Mouse (Mus musculus) erythroid progenitor cell, adult 5-6 weeks (primary cell): ENCODE measurements around the gene Bbof1. TPM values are rescaled to one million over a fixed set of nuclear protein-coding genes. Genes with fewer than 3 reads are reported as not detected.
A peak's percentile ranks its signal among the peaks of the same experiment; 100 is the strongest.

Experiments used
- ATAC-seq: replicated peaks from 2 replicates; pipeline ENCODE4 v1.8.0; 2016; ENCODE audit warnings: moderate number of reproducible peaks, mild to moderate bottlenecking, moderate TSS enrichment, inconsistent platforms; ENCODE audit not compliant: poor library complexity, low FRiP score, severe bottlenecking
- total RNA-seq, 2 experiments: library from RNA; stranded (forward) in 1 of 2; stranded (reverse) in 1 of 2; fragments of 150-400 nt in 1 of 2; fragments of 186-747, 209-891 nt in 1 of 2; gene quantifications; 2 replicates each; pipeline versions ENCODE4 v1.2.3 to v1.2.4; 2015 to 2017; ENCODE audit warnings: low replicate concordance in 2 of 2

Bbof1 gene
- total RNA-seq, 2 experiments from 2014 or later: 9.1 TPM; not detected in 1

DNA sequence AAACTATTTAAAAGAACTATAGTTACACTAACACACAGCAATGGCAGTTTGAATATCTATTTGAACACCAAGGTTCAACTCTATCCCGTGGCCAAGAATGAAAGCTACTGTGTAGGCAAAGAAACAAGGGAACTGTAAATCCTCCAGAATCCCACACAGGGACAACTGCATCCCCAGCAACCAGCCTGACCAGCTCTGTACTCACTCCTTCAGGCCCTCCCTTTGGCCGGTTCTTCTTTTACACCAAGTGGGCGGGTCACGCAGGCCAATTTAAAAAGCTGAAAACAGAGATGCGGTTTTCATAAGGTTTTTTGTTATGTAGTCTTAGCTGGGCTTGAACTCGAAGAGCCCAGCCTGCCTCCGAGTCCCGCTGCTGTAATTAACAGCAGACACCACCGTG is 9.7 kb upstream of the Bbof1 start:
- ATAC-seq: no peak

DNA sequence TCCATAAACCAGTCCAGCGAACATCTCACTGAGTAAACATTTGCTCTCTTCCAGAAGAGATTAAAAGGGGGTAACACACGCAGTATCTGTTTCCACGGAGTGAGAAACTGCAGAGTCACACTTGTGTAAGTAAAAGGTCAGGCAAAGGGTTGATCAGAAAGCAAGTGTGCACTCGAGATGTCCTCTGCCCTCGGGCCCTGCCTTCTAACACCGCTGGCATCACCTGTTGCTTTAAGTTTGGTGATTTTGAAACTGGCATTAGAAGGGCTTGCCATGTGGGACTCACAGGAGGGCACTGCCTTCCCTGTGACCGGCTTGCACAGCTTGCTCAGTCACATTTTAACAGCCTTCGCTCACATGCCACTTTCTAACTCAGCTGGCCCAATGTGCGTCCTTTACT is 9.2 kb upstream of the Bbof1 start:
- ATAC-seq: no peak

DNA sequence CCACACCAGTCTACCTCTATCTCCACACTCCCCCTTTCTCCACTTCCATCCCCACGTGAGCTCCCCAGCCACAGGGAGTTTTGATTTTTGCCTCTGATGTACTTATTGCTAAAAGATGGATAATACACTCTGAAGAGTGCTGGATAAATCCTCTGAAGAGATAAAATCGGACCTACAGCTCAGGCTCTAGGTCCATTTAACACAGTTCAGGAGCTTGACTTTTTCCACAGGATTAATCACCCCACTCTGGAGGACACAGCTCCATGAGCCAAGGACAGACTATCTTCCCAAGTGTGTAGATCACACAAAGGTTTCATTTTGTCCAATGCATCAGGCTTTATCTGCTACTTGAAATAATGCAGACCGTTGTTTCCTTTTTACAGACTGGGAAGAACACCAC is 8.8 kb upstream of the Bbof1 start:
- no peak for ATAC-seq

DNA sequence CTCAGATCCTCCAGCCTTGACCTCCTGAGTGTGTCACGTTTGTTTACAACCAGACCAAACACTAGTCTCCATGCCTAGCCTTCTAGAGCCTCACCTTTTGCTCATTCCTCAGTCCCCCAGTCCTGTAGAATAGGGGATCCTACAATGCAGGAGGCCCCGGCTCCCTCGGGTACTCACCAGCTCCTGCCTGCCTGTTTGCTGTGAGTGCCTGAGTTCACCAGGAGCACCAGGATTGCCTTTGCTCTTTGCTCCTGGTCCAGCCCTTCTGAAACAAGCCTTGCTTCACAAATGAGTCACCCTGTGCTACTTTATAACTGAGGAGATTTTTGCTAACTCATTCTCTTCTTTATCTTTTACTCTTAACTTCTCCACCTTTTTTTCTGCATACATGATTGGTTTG is 8.2 kb upstream of the Bbof1 start:
- ATAC-seq: no peak

DNA sequence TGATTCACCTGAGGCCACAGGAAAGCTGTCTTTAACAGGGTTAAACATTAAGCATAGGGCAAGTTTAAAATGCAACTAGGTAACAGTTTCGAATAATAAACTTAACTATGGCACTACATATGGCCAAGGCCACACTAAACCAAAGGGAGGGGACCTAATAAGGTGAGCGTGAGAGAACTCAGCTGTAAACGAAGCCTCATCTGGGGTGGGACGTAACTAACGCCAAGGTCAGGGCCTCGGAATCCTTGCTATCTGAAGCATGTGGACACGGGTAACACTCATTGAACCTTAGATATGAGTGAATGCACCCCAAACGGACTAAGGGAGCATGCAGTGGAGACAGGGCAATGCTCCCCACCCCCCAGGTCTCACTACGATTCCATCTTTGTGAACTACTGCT is 5.9 kb upstream of the Bbof1 start:
- no peak for ATAC-seq

DNA sequence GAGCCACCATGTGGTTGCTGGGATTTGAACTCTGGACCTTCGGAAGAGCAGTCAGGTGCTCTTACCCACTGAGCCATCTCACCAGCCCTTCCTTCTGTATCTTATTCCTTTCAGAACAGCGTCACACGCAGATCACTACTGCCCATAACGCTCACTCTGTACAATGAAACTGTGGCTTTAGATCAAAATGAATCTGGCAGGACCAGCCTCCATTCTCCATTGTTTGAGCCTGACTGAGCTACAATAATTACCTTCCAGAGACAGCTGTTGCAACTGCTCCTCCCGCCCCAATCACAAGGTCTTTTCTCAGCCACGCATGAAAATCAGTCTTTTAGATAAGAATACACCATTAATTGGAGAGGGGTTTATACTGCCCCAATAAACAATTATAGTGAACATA is 4.3 kb upstream of the Bbof1 start:
- ATAC-seq: no peak

DNA sequence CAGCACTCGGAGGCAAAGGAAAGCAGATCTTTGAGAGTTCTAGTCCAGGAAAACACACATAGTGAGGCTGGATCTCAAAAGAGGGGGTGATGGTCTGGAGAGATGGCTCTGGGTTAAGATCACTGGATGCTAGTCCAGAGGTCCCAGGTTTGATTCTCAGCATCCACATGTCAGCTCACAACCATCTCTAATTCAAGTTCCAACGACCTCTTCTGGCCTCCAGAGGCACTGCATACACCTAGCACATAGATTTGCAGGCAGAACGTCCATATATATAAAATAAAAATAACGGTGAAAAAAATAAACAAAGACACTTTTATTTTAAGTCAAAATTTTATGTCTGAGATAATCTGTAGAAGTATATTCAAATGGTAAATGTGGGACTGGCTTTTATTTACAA is 1.6 kb upstream of the Bbof1 start:
- ATAC-seq: no peak

DNA sequence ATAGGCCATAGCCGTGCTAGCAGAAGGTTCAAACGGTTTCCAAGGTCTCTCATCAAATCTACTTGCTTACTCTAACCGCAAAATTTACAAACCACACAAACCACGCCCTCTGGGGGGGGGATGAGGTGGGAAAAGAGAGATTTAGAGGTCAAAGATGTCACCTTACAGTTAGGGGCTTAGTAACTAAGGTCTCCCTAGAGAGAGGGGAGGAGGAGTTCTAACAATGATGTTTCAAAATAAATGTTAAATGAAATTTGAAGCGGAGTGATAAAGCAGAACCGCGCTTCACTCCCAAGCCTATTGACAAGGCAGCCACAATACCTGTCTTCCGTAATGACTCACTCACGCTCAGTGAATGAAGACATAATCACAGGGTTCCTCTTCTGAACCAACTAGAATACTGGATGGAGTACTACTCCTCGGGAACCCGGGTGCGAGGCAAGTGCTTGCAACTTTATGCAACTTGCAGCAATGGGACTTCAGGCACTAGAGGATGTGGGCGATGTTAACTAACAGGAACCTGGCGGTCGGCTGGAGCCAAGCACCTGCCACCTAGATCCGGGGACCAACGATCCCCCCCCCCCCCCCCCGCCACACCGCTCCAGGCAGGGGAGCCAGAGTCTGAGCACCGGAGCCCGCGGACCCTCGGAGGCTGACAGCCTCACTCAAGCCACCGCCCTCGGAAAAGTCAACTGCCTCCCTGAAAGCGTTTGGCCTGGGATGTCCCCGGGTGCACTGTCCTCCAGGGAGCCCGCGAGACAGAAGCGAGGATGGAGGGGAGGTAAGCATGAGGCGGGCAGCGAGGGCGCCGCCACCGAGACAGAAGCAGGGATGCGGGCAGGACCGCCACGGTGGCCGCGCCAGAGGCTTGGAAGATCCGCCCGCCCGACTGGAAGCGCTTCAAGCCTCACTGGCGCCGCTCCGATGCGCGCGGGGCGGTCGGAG is 725 bp upstream of the Bbof1 start:
- peak; percentile 55 for ATAC-seq

DNA sequence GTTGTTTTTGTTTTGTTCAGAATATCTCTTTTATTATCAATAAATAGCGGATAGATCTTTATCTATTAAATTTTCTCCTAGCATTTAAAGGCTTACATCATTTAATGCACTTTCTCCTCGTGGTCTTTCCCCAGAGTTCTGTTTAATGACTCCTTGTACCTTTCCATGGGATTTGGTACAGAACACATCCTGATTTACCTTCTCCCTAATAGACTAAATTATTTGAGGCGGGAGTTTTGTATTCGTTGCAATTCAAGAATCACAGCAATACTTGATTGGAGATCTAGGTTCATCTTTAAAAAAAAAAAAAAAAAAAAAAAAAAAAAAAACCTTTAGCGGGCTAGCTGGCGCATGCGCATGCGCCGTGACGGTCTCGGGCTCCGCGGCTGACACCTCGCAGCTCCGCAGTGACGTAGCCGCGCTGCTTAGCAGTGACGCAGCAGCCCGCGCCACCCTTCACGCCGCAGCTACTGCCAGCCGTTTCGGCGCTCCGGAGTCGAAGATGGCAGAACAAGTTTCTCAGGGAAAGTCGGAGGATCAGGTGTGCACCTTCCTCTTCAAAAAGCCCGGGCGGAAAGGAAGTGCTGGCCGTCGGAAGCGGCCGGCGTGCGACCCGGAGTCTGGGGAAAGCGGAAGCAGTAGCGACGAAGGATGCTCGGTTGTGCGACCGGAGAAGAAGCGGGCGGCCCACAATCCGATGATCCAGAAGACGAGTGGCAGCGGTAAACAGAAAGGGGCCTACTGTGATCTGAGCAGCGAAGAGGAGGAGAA is 8.1 kb downstream of the Bbof1 start, which contains the start of gene Rnf113a2:
TSS of gene Rnf113a2 (plus strand) at position 363 of the 771 bp plus-strand sequence.
- ATAC-seq: peak; percentile 99

DNA sequence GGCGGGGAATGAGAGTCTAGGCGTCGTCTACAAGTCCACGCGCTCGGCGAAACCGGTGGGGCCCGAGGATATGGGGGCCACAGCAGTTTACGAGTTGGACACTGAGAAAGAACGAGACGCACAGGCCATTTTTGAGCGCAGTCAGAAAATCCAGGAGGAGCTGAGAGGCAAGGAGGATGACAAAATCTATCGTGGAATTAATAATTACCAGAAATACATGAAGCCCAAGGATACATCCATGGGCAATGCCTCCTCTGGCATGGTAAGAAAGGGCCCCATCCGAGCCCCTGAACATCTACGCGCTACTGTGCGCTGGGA is 8.7 kb downstream of the Bbof1 start:
- no peak; the same call in 1 of the 2 replicates for ATAC-seq

DNA sequence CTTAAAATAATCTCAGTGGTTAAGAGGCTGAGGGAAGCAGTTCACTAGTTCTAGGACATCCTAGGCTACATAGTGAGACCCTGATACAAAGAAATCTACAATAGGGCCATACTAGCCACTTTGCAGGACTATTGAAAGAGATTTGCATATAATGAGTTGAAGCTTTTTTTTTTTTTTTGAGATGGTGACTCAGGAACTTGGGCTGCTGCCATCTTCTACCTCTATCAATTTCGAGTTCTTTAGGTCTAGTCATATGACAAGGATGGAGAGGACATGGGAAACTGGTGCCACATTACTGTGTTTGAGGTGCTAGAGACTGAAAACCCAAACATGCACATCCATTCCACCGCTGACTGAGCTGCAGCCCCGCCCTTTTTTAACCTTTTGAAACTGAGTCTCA is 15.1 kb downstream of the Bbof1 start:
- no peak for ATAC-seq

DNA sequence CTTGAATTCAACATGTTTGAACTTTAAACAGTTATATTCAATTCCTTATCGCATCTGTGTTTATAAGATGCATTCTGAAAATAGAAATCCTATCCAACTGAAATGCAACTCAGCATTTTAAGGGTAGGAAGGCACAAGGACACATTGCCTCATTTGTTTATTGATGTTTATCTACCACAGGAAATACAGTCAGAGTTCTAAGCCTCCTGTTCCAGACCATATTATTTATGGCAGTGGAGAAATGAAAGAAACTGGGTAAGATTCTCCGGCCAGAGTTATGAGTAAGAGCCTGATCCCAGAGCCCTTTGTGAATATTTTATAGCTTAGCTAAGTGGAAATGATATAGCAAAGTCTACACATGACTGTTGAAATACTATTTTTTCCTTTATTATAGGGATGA is 21.0 kb downstream of the Bbof1 start:
- ATAC-seq: no peak

DNA sequence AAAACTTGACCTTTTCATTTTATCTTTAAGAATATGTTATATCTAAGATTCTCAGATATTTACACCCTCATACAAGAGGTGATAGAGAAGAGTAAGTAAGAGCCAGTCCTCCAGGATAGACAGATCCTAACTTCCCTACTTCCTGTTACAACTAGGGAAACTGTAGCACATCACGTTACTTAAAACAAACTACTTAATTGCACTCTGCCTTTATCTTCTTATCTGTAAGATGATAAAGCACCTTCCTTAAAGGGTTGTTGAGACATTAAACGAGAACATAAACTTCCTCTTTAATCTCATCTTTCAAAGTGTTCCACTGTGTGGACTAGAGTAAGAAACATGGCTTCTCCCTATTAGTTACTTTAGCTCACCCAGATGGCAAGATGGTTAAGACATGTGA is 29.8 kb downstream of the Bbof1 start:
- no peak for ATAC-seq

DNA sequence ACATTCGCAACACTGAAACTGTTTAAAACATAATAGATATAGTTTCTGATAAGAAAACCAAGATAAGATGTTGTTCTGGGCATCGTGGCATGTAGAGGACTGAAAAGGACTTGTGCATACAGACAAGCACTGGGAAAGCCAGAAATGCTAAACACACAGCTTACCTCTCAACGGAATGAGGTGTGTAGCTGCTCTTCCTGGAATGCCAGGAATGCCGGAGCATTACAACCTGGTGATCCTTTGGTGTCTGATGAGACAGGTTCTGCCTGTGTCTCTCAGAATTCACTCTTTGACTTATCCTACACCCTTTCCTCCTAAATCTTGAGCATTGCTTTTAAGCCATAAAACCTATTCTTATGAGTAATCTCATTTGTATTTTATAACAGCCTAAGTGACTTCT is 33.7 kb downstream of the Bbof1 start:
- ATAC-seq: no peak

DNA sequence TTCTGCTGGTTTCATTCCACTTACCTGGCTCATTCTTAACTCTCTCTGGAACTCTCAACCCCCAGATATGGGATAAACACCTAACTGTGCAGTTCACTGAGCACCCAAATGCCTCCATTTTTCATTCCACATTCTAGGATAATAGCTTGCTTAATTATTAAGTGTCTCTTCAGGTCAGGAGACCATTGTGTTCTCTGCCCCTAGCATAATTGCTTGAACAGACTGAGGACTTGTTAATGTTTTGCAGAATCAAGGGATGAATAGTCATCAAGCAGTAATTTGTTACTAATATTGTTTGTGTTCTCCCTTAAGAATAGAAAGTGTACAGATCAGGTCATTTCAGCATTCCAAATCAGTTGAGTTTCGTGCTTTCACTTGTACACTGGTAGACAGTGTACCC is 38.5 kb downstream of the Bbof1 start:
- no peak for ATAC-seq

DNA sequence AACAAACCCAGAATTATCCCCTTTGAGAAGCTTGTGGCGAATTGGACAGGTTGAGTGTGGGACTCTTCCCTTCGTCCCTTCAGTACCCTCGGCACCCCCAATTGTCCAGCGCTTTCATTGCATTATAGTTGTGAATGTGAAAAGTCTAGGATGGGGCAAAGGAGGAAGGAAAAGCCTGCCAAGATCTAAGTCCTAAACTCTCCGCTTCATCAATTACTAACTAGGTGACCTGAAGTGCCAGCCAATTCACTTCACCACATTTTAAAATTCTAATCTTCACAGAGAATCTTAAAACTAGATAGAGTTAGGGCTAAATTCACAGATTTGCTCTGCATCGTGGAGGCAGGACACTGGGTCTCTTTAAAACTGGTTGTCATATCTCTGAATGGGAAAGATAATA is 39.3 kb downstream of the Bbof1 start:
- no peak for ATAC-seq

DNA sequence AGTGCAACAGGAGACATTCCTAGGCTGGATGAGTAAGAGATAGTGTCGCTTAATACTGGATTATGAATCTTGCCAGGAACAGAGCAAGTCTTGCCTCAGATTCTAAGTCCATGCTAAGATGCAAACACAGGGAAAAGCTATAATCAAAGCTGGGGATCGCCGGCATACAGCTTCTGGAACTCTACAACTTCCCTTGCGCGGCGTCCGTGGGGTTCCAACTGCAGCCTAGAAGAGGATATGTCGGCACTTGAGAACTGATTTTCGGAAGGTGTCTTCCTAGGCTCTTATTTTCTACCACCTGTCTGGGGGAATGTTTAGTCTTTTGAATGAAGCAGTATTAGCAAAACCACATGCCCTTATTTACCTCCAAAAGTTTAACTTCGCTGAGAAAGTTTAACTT is 41.0 kb downstream of the Bbof1 start:
- ATAC-seq: no peak

DNA sequence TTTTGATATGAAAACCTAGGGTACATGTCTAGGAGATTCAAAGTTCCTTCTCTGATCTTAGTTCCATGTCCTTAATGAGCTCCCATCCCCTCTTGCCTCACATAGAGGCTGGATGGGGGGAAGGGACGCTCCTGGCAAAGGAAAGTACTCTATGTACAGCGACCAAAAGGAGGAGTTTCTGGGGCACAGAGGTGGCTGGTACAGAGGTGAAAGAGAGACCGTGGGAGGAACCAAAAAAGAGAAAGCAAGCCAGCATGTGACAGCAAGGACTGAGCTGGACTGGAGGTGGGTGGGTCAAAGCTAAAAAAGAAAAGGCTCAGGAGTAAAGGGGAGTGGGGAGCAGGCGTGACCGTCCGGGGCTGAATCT is 41.5 kb downstream of the Bbof1 start:
- no peak for ATAC-seq

DNA sequence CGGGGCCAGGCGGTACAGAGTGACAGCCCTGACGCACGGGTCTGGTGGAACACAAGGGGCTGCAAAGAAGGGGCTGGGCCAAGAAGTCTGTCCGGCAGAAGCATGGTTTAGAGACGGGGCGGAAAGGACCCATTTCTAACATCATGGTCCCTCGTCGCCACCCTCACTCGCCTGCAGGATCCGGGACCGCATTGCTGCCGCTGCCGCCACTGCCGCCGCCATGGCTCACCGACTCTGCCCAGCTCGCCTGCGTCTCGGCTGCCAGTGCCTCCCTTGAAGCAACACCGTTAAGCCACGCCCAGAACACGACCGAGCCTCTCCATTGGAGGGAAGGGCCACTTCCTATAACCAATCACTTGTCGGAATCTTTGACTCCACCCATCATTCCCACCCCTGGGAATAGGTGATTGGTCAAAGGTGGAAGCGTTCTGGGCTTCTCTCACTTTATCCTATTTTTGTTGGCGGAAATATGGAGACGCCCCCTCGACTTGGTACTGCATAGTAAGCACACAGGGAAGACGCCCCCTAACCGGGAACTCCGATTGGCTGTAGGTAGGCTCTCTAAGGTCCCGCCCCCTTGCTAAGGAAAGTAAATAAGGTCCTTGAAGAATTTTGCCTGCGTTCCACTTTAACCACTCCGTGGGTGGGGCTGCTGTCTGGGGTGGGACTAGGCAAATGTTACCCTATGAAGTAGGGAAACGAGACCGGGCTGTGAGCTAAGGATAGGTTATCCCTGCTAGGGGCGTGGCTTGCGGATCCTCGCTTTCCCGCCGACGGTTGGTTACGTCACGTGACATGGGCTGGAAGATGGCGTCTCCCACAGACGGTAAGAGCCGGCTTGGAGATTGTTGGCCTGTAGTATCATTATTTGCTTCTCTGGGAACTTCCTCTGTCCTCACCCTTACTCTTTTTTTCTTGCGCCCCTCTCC is 42.1 kb downstream of the Bbof1 start, which contains the start of the genes Aldh6a1 and Lin52:
TSS of gene Aldh6a1 (minus strand) at position 287 of the 929 bp plus-strand sequence.
TSS of gene Lin52 (plus strand) at position 705 of the 929 bp plus-strand sequence.
- ATAC-seq: peak; percentile 88

DNA sequence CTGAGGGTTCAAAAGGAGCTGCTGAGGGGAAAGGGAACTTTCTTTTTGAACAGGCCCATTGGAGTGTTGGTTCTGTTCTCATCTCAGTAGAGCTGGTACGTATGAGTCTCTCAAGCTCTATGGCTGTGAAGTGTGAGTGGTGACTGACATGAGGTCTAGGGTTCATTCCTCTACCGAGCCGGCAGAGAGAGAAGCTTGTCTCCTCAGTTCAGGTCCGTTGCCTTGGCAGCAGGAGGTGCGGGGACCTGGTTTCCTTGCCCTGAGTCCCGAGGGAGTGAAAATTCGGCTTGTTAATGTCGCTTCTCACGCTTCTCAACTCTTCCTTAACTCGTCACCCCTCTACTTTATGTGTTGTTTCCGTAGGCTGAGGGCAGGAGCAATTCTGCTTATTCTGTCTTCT is 42.9 kb downstream of the Bbof1 start:
- ATAC-seq: peak; percentile 5
